Mouse (Mus musculus): Measurements from ENCODE around the gene Ube2e3. TPM values are rescaled to one million over a fixed set of nuclear protein-coding genes. Genes with fewer than 3 reads are reported as not detected.

Ube2e3 gene
- polyA plus RNA-seq (2014; fragmentation: Nextera tagmentation; extraction: Ambion mirVana) = 287 and 293 TPM in 2 replicates

DNA sequence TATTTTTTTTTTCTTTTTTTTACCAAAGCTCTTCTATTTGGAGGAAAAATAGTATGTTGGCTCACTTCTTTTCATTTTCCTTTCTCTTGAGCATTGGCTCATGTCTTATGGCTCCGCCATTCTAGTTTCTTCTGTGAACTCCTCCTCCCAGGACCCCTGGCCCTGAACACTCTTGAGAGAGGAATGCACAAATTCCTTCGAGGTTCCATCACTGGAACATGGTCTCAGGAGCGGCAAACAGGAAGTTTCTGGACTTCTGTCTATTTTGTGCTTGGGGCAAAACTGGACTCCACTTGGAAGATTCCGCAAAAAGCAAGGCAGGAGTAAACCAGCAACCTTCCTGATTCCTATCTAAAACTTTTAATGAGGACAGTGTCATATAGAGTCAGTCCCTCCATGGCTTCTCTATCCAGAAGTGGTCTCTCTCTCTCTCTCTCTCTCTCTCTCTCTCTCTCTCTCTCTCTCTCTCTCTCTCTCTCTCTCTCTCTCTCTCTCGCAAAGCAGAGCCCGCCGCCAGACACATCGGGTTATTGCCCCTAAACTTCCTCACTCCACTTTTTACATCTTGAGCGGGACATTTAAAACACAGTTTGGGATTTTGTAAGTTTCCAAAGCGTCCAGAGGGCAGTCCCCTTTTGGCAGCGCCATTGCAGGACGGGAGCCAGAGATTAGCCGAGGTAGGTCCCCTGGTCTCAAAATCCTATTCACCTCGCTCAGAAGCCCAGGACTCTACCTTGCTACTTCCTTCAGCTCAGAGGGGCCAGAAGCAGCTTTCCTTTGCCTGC lies at the start of gene Ube2e3:
Ube2e3 (plus strand) TSS at position 399 of the 785 bp plus-strand sequence.
- H3K27ac ChIP-seq (ENCODE audit: low read depth, low read length) = peak within 1 kb of the TSS; percentile 95
- no peaks in the 10 kb centered on the region for H3K9me3 ChIP-seq (ENCODE audit: control insufficient read depth, low read length)
- peak within 1 kb of the TSS; percentile 63 for H3K4me2 ChIP-seq
- peak within 1 kb of the TSS; percentile 69 for H3K4me3 ChIP-seq (ENCODE audit: low read depth, low read length)
- H3K4me1 ChIP-seq (ENCODE audit: control insufficient read depth, insufficient read depth, low read length) = peaks cover 9% of the 10 kb centered on the region
- peak within 1 kb of the TSS; percentile 99 for H3K9ac ChIP-seq (ENCODE audit: low read length)
- H3K27me3 ChIP-seq (ENCODE audit: control insufficient read depth, insufficient read depth, low read length) = no peaks in the 10 kb centered on the region
- 21% methylated on average over 14 of the region's 14 CpGs for WGBS
- DNase-seq (ENCODE audit: low spot score, missing footprints) = peak; percentile 85
- H3K36me3 ChIP-seq (ENCODE audit: control insufficient read depth, insufficient read depth, low read length) = no peaks in the 10 kb centered on the region
- ATAC-seq (ENCODE audit: low FRiP score) = no peak

DNA sequence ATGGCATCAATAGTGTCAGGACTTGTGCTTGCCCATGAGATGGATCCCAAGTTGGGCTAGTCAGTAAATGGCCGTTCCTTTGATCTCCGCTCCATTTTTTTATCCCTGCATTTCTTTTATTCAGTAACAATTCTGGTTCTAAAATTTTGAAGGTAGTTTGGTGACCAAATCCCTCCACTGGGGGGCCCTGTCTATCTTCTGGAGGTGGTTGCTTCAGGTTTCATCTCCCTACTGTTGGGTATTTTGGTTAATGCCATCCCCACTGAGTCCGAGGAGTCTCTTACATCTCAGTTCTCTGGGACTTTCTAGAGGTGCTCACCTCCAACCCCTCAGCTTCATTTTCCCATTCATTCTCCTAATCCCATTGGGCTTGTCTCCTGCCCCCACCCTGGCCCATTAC lies 38.0 kb upstream of the Ube2e3 start:
- ATAC-seq (ENCODE audit: low FRiP score) (no peak), DNase-seq (ENCODE audit: low spot score, missing footprints) (no peak)
- no peak overlapping the region for H3K9ac ChIP-seq (ENCODE audit: low read length)
- H3K36me3 ChIP-seq (ENCODE audit: control insufficient read depth, insufficient read depth, low read length) = no peaks in the 10 kb centered on the region
- no peaks in the 10 kb centered on the region for H3K4me1 ChIP-seq (ENCODE audit: control insufficient read depth, insufficient read depth, low read length)
- no peak overlapping the region for H3K27ac ChIP-seq (ENCODE audit: low read depth, low read length)
- WGBS = 99% methylated on average over 3 of the region's 3 CpGs
- no peaks in the 10 kb centered on the region for H3K9me3 ChIP-seq (ENCODE audit: control insufficient read depth, low read length)
- H3K4me3 ChIP-seq (ENCODE audit: low read depth, low read length) = no peak overlapping the region
- H3K4me2 ChIP-seq = no peak overlapping the region
- no peaks in the 10 kb centered on the region for H3K27me3 ChIP-seq (ENCODE audit: control insufficient read depth, insufficient read depth, low read length)

DNA sequence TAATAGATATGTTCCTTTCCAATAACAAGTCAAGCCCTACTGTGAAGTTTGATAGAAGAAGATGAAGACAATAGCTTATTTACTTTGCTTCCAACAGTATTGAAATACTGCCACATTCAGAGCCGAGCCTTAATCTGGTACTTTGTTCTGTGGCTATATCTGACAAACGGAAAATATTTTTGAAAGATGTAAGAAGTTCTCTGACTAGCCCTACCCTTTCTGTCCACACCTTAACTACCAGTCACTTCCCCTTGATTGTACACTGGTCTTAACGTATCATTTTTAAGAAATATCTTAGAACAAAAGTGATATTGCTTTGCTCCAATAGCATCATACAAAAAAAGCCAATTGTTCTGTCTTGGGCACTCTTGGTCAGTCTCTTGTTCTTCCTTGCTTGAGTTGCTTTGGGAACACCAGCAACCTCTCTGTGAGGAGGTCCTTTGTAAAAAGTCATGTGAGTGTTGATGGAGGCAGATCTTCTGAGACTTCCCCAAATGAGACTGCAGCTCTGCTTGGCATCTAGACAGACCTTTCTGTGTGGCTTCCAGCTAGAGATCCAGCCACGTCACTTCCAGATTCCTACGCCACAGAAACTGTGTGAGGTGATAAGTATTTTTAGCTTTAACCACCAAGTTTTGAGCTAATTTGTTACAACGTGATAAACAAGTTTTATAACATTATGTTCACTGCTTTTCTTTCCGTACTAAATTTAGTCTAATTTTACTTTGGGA lies 26.3 kb upstream of the Ube2e3 start:
- no peaks in the 10 kb centered on the region for H3K4me1 ChIP-seq (ENCODE audit: control insufficient read depth, insufficient read depth, low read length)
- peak; percentile 19 for DNase-seq (ENCODE audit: low spot score, missing footprints)
- 89% methylated on average over 7 of the region's 7 CpGs for WGBS
- H3K4me3 ChIP-seq (ENCODE audit: low read depth, low read length) = no peak overlapping the region
- no peaks in the 10 kb centered on the region for H3K36me3 ChIP-seq (ENCODE audit: control insufficient read depth, insufficient read depth, low read length)
- no peak for ATAC-seq (ENCODE audit: low FRiP score)
- no peak overlapping the region for H3K27ac ChIP-seq (ENCODE audit: low read depth, low read length)
- H3K9ac ChIP-seq (ENCODE audit: low read length) = no peak overlapping the region
- no peaks in the 10 kb centered on the region for H3K27me3 ChIP-seq (ENCODE audit: control insufficient read depth, insufficient read depth, low read length)
- H3K4me2 ChIP-seq = no peak overlapping the region
- no peaks in the 10 kb centered on the region for H3K9me3 ChIP-seq (ENCODE audit: control insufficient read depth, low read length)

DNA sequence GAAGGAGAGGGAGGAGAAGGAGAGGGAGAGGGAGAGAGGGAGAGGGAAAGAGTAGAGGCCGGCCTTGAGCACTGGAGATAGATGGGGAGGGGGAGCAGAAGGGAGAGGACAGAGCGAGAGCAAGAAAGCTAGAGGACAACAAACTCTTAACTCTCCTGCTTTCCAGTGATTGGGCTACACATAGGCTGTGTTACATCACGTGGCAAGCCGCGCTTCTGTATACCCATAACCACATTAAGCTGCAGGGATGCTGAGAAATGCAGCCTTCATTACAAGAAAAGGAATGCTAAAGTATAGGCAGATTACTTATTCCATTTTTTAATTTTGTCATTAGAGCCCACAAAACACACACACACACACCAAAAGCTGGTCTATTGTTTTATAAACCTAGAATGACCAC lies 23.6 kb upstream of the Ube2e3 start:
- Histone ChIP-seq H3K9ac (ENCODE audit: low read length) (no peak overlapping the region), H3K4me3 (ENCODE audit: low read depth, low read length) (no peak overlapping the region), H3K4me2 (no peak overlapping the region), H3K4me1 (ENCODE audit: control insufficient read depth, insufficient read depth, low read length) (no peaks in the 10 kb centered on the region), H3K9me3 (ENCODE audit: control insufficient read depth, low read length) (no peaks in the 10 kb centered on the region), H3K27me3 (ENCODE audit: control insufficient read depth, insufficient read depth, low read length) (no peaks in the 10 kb centered on the region), H3K27ac (ENCODE audit: low read depth, low read length) (no peak overlapping the region), H3K36me3 (ENCODE audit: control insufficient read depth, insufficient read depth, low read length) (no peaks in the 10 kb centered on the region)
- WGBS = 90% methylated on average over 5 of the region's 5 CpGs
- ATAC-seq (ENCODE audit: low FRiP score) = no peak
- DNase-seq (ENCODE audit: low spot score, missing footprints) = peak; percentile 2

DNA sequence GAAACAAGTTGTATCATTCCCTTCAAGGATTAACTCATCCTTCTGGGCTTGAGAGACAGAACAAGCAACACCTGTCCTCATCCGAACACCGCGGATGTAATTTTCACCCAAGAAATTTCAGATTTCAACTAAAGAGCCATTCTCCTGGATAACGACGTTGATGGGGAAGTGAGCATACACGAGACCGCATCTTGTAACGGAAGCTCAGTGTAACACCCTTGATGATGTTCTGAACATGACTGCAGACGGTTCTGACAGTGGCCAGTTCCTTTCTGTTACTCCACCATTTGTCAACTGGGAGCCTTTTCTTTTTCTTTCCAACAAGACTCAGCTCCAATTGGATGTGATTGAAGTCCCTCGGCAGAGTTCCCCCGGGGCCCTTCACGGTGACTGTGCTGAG lies 22.6 kb upstream of the Ube2e3 start:
- H3K9me3 ChIP-seq (ENCODE audit: control insufficient read depth, low read length) = no peaks in the 10 kb centered on the region
- H3K27me3 ChIP-seq (ENCODE audit: control insufficient read depth, insufficient read depth, low read length) = no peaks in the 10 kb centered on the region
- no peak overlapping the region for H3K9ac ChIP-seq (ENCODE audit: low read length)
- no peak overlapping the region for H3K4me2 ChIP-seq
- WGBS = 89% methylated on average over 12 of the region's 12 CpGs
- ATAC-seq (ENCODE audit: low FRiP score) (no peak), DNase-seq (ENCODE audit: low spot score, missing footprints) (peak; percentile 44)
- H3K4me1 ChIP-seq (ENCODE audit: control insufficient read depth, insufficient read depth, low read length) = no peaks in the 10 kb centered on the region
- H3K27ac ChIP-seq (ENCODE audit: low read depth, low read length) = no peak overlapping the region
- H3K36me3 ChIP-seq (ENCODE audit: control insufficient read depth, insufficient read depth, low read length) = no peaks in the 10 kb centered on the region
- H3K4me3 ChIP-seq (ENCODE audit: low read depth, low read length) = no peak overlapping the region

DNA sequence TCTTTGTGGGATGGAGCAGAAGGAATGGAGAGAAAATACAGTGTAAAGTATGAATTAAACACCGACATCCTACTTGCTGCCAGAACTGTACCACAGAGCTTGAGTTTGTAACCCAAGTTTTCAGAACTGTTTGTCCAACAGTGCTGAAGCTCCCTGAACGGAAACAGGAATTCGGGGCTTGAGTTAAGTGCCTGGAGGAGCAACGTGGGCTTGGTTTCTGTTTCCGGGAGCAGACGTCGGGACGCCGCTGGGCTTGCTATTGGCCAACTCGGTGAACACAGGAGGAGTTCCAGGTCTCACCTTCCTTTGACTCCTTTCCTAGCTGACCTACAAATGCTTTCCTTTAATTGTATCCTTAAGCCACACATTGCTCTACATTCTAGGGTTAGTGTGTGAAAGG lies 22.2 kb upstream of the Ube2e3 start:
- Histone ChIP-seq H3K9me3 (ENCODE audit: control insufficient read depth, low read length) (no peaks in the 10 kb centered on the region), H3K27me3 (ENCODE audit: control insufficient read depth, insufficient read depth, low read length) (no peaks in the 10 kb centered on the region), H3K27ac (ENCODE audit: low read depth, low read length) (no peak overlapping the region), H3K4me1 (ENCODE audit: control insufficient read depth, insufficient read depth, low read length) (no peaks in the 10 kb centered on the region), H3K9ac (ENCODE audit: low read length) (no peak overlapping the region), H3K4me2 (no peak overlapping the region), H3K36me3 (ENCODE audit: control insufficient read depth, insufficient read depth, low read length) (no peaks in the 10 kb centered on the region), H3K4me3 (ENCODE audit: low read depth, low read length) (no peak overlapping the region)
- peak; percentile 26 for DNase-seq (ENCODE audit: low spot score, missing footprints)
- ATAC-seq (ENCODE audit: low FRiP score) = no peak
- WGBS = 84% methylated on average over 10 of the region's 10 CpGs

DNA sequence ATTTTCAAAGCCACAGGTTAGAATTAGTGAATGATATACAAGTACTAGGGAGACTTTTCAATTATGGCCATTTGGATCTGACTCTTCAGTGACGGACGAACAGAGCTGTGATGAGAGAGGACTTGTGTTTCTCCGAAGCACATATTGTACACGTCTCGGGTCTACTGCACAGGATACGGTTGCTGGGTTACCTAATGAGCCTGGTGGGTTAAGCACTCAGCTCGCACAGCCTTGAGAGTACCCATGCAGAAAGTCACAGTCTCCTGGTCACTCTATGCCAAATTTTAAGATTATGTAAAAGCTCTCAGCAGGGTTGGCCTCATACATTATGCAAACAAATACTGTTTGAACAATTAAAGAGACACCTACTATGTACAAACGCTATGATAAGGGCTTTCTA lies 13.6 kb upstream of the Ube2e3 start:
- Histone ChIP-seq H3K36me3 (ENCODE audit: control insufficient read depth, insufficient read depth, low read length) (no peaks in the 10 kb centered on the region), H3K9me3 (ENCODE audit: control insufficient read depth, low read length) (no peaks in the 10 kb centered on the region), H3K27ac (ENCODE audit: low read depth, low read length) (no peak overlapping the region), H3K4me2 (no peak overlapping the region), H3K4me1 (ENCODE audit: control insufficient read depth, insufficient read depth, low read length) (no peaks in the 10 kb centered on the region), H3K9ac (ENCODE audit: low read length) (no peak overlapping the region), H3K4me3 (ENCODE audit: low read depth, low read length) (no peak overlapping the region), H3K27me3 (ENCODE audit: control insufficient read depth, insufficient read depth, low read length) (no peaks in the 10 kb centered on the region)
- DNase-seq (ENCODE audit: low spot score, missing footprints) (no peak), ATAC-seq (ENCODE audit: low FRiP score) (no peak)
- 80% methylated on average over 8 of the region's 8 CpGs for WGBS

DNA sequence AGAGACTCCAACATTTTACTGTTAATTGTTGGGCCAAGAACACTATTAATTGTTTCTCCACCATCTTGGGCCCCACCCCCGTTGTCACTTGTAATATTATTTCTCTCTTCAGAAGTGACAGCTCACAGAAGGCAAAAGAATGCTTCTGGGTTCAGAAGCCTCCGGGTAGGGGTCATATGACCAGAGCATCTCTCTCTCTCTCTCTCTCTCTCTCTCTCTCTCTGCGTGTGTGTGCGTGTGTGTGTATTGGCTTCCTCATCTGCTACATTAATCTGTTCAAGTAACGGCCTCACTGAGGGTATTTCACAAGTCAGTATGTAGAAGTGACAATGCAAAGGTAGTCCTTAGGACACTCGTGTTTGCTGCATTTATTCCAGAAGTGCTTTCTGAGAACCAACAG lies 9.3 kb upstream of the Ube2e3 start:
- Histone ChIP-seq H3K4me3 (ENCODE audit: low read depth, low read length) (no peak overlapping the region), H3K4me2 (no peak overlapping the region), H3K27me3 (ENCODE audit: control insufficient read depth, insufficient read depth, low read length) (no peaks in the 10 kb centered on the region), H3K4me1 (ENCODE audit: control insufficient read depth, insufficient read depth, low read length) (no peaks in the 10 kb centered on the region), H3K27ac (ENCODE audit: low read depth, low read length) (no peak overlapping the region), H3K36me3 (ENCODE audit: control insufficient read depth, insufficient read depth, low read length) (no peaks in the 10 kb centered on the region), H3K9me3 (ENCODE audit: control insufficient read depth, low read length) (no peaks in the 10 kb centered on the region), H3K9ac (ENCODE audit: low read length) (no peak overlapping the region)
- DNase-seq (ENCODE audit: low spot score, missing footprints) (no peak), ATAC-seq (ENCODE audit: low FRiP score) (no peak)
- 86% methylated on average over 6 of the region's 6 CpGs for WGBS
